Mouse (Mus musculus) thymus, postnatal 0 days (tissue): Measurements from ENCODE around the gene Fmnl2. TPM values are rescaled to one million over a fixed set of nuclear protein-coding genes. Genes with fewer than 3 reads are reported as not detected.

Source experiments
- DNase-seq: peaks from one replicate; pipeline ENCODE4 v3.0.0-alpha.2; 2015; ENCODE audit warnings: low spot score
- polyA plus RNA-seq: library from polyadenylated mRNA; unstranded; fragments of >200 nt; fragmentation: Nextera tagmentation; extraction: Ambion mirVana; gene quantifications from 2 replicates; pipeline ENCODE4 v1.2.1, GENCODE M21; 2015

Fmnl2 gene
- 5.1 and 6.6 TPM in 2 replicates for polyA plus RNA-seq

DNA sequence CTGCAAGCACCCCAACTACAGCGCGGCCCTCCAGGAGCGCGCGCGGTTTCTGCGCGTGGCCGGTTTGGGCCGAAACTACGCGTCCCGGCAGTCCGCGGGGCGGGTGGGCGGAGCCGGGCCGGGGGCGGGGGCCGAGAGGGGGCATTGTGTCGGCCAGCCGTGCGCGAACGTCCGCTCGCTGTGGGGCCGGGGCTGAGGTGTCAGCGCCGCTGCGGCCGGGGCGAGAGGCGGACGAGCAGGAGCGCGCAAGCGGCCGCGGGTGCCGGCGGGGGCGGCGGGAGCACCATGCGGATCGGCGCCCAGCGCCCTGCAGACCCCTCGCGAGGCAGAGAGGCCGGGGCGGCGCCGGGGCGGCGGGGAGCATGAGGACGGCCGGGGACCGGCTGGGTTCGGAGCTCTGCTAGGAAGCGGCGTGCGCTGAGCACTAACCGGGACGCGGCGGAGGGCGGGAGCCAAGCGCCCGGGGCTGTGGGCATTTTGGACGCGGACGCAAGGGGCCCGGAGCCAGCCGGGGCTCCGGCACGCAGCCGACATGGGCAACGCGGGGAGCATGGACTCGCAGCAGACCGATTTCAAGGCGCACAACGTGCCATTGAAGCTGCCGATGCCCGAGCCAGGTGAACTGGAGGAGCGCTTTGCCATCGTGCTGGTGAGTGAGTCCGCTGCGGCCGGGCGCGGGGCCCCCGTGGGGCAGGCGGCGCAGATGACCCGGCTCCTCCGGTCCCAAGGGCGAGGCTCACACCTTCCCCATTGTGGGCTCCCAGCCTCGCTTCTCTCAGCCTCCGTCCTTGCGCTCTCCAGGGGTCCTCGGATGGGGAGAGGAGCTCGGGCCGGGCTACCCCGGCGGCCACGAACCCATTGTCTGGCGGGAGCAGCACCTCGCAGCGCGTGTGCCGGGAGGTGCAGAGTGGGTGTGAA is at the start of gene Fmnl2:
Gene Fmnl2, plus strand, starts transcription at position 250 of the 918 bp plus-strand sequence.
- DNase-seq, result peak; percentile 17

DNA sequence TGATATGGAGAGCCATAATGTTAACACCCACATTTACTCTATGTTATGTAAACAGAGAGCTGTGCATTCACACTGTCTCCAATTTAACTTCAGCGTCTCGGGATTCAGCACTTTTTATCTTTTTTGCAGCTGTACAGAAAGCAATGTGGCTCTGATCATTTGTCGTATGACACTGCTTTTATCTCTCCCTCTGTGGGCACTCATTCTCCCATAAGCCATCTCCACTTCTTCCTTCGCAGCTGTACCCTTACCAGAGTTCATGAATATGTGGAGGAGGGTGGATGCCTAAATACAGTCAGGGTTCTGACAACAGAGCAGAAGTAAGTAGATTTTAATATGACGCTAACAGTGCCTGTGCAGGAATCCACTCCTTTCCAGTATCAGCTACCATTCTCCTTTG is 47.7 kb upstream of the Fmnl2 start:
- no peak for DNase-seq

DNA sequence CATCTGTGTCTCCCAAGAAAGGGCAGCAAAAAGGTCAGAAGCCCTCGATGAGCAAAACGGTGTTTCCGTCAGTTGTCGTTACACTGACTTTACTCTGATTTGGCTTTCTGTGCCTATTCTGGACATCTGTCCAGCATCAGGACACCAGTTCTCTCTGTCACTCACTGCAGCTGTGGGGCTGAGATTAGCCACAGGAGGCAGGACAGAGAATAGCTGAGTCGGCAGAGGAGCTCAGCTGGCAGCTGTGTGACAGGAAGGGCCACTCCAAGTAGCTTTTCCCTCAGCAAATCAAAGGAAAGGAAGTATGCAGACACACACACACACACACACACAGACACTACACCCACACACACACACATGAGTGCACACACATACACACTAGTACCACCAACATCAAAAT is 46.0 kb upstream of the Fmnl2 start:
- no peak for DNase-seq

DNA sequence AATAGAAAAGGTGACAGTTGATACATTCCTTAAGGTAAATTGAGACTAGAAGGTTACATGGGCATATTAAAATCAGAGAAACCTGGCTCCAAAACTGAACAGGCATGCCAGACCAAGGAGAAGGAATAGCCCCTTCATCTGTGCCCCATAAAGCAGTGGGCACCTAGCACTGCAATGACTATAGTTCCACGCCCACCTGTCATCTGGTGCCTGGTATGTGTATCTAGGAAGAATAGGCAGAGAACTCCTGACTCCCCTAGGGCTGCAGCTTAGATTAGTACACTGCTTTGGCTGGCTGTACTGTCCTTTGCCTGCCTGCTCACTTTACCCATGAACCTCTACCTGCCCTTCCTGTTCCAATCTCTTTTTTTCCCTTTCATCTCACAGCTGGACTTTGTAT is 40.3 kb upstream of the Fmnl2 start:
- no peak for DNase-seq

DNA sequence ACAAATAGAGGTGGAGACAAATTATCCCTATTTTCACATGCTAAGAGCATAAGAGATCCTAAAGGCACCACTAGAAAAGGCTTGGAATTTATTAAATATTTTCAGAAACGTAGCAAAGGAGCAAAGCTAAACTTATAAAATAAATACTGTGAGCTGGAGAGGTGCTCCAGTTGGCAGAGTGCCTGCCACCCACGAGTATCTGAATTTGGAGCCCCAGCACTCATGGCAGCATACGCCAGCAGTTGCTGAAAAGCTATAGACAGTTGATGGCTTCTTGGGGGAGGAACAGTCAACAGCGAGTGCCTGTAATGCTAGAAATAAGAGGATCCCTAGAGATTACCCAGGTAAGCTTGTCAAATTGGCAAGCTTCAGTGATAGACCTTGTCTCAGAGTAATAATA is 38.7 kb upstream of the Fmnl2 start:
- no peak for DNase-seq

DNA sequence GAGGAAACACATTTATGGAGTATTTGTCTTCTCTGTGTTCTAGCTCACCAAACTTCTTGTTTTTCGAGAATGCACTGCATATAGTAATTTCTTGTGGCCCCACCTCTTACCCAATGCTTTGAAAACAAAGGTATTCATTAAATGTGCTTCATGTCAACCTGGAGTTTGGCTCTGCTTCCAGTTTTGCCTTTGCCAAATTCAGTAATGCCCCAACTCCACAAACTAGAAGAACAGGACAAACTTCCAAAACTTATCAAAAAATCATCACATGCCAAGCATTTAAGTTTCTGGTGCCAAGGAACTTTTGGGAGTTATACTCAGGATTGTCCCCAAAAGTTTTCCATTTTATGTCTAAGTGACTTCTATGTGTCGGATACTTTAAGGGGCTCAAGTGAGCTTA is 35.4 kb upstream of the Fmnl2 start:
- no peak for DNase-seq

DNA sequence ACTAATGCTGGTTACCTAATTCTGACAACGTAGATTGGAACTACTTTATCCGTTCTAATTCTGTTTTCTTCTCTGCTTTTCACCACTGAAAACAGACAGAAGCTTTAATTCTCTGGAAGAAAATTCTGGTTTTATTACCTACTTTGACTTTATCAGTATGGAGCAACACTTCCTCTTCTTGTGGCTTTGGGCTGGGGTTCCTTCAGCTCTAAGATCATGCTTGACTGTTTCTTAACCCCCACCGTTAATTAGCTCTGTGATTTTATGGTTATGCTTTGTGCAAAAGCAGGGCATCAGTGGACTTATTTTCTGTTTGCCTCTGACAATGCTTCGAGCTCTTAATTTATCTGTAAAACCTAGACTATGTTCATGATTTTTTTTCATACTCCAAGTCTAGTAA is 29.6 kb upstream of the Fmnl2 start:
- DNase-seq, result no peak

DNA sequence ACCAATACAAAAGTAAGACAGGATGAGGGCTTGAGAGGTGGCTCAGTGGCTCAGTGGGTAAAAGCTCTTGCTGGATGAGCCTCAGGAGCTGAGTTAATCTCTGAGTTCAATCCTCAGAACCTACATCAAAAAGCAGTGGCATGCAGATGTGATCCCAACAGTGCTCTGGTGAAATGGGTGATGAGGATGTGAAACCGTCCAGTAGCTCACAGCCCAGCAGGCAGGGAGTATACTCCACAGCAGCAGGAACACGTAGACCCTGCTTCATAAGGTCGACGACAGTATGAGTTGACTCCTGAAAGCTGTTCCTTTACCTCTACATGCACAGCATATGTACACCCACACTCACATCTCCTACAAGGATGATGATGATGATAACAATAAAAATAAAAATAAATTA is 27.1 kb upstream of the Fmnl2 start:
- no peak for DNase-seq

DNA sequence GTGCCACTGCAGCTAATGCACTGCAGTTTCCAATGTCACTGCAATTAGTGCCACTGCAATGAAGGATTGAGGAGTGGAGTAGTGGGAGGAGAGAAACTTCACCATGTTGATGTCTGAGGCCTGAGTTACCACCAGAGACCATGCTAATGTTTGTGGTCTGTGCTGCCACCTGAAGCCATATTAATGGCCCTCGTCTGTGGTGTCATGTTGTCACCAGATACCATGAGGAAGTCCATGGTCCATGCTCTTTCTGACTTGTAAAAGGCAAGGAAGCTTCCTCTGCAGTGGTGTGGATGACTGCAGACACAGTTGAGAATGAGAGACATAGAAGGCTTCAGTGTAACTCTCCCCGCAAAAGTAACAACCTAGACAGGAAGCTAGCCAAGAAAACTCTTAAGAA is 26.1 kb upstream of the Fmnl2 start:
- no peak for DNase-seq

DNA sequence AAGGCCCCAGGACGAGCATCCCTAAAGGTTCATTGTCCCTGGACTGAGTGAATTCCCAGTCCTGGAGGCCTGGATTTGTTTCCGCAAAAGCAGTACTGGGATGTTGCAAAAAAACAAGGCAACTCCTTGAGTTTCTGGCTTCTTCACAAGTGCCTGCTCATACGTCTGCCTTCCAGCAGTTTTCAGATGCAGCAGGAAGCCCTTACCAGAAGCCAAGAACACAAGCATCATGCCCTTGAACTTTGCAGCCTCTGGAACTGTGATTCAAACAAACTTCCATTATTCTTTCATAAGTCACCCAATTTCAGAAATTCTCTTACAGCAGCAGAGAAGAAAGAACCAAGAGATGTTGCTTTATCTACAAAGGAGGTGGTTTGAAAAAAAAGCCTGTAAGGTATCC is 21.9 kb upstream of the Fmnl2 start:
- DNase-seq, result no peak

DNA sequence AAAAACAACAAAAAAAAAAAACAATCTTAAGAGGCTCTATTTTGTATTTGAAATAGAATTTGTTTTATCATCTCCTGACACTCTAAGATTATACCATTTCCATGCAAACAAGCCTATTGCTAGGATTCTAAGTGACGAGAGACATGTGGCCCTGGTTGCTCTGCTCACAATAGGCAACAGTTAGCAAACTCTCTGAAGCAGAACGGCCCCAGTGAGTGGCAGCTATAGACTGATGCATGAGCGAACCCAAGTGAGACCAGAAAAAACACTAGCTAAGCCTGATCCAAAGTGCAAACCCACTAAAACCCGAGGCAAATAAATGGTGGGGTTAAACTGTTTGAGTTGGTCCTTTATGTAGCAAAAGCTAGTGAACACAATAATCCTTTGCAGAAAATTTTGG is 18.6 kb upstream of the Fmnl2 start:
- DNase-seq, result no peak

DNA sequence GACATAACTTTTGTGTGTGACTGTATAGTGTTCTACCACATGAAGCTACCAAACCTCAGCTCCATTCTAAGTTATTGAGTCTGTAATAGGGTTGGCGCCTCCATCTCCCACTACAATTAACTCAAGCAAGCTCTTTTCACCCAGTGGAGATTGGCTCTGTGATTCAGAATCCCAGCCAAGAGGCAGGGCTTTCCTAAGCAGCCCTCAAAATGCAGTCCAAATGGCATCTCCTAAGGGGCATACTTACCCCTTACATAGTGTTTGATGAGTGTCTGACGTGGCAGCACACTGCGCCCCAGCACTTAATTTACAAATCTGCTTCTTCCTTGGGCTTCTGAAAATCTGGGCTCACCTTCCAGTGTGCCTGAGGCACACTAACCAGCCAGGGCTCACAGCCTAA is 17.8 kb upstream of the Fmnl2 start:
- no peak for DNase-seq

DNA sequence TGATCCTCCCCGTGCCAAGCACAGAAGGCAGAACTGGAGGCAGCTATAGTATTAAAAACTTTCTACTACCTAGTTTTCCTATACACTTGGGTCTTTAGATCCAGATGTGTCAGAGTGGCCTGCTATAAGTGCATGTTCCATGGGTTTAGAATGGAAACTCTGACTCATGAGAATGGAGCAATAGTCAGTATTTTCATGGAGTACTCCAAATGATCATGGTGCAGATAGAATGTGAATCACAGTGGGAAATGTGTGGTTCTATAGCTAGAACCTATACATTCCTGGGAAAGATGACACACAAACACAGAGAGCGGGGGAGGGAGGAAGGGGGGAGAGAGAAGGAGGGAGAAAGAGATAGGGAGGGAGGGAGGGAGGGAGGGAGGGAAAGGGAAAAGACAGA is 13.8 kb upstream of the Fmnl2 start:
- no peak for DNase-seq

DNA sequence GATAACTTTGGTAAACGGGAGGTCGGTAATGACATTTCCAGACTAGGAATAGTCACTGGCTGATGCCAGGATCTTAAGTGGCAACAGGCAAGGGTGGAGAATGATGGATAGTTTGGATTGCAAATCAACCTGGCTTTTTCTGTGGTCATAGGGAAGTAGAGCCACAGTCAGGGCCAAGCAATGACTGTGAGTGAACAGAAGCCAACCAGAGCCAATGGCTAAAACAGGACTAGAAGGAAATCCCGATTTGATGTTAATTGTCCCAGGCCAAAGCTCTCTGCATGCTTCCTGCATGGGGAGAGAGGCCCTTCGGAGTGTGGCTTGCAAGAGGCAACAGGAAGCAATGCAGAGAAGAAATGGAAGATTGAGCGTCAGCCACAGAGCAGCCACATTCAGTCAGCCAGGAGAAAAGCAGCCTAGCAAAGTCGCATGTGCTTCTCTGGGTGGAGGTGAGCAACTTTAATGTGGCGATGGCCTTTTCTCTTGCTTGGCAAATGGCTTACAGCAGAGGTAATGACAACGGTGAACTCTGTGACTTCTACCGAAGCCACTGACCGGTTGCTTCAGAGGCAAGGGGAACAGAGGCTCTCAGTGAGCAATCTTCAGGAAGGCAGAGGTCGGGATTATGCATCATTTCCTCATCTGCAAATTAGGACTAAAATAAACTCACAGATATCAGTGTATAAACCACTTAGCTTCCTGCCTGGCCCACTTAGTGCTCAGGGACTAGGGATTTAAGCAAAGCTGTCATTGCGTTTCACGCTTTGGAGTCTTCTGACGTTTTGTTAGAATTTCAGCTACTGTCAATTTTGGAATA is 12.5 kb upstream of the Fmnl2 start:
- no peak for DNase-seq

DNA sequence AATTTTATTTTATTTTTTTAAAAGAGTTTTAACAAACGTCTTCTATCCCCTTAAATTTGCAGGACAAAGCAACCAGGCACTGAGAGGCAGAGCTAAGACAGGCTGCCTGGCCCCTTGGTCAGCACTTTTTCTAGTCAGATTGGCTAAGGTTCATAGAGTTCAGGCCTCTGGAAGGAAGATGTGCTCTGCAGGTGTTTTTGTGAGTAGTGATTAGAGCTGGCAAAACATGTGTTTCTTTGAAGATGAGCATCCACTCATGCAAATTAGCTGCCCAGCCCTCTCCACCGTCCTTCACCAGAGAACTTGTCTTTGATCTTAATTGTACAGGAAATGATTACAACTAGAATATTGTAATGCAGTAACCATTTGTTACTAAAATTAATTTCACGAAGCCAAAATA is 11.2 kb upstream of the Fmnl2 start:
- no peak for DNase-seq

DNA sequence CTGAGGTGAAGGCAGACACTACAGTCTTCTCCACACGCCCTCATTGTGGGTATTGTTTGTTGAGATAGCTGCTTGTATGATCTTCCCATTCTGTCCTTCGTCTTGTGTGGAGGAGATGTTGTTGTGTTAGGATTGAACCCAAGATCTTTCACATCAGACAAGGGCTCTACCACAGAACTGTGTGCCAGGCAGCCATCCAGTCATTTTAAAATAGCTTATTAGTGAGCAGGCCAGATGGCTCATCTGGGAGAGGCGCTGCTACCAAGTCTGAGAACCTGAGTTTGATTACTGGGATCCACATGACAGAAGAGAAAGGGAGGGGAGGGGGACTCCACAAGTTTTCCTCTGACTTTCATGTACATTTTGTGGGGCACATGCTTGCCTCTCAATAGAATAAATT is 8.6 kb upstream of the Fmnl2 start:
- no peak for DNase-seq

DNA sequence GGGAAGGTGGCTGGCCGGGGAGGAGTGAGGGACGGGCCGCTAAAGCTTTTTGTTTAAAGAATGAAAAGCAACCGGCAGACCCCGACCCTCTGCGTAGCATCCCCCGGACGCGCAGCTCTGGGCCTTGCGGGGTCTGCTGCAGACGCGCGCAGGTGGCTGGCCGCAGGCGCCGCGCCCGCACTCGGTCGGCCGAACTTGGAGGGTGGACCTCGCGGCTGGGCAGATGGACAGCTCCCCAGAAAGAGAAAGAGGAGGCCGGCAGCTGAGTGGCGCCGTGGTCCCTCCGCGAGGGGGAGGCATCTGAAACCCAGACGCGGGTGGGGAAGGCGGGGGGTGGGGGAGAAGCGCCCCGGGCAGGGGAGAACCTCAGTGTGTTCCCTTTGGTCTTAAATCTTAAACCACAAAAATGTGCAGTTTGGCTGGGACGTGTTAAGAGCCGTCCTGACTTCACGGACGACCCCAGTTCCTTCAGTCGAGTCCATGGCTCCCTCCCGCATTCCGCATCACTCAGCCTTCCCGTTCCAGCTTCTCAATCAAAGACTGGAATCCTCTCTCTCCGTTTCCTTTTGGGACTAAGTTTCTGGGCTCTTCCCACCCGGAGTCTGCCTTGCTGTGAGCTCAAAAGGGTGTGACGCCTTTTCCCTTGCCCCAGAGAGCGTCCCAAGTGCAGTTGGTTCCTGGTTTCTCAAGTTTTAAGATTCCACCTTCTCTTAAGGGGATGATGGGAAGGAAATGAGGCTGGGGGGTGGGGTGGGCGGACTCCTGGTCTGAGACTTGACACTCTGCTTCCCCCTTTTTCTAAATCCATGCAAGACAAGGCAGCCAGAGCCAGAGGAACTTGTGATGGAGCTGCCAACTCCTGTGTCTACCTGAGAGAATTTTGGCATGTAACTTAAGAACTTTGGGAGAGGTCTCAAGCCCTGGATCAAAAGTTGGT is 1.1 kb downstream of the Fmnl2 start:
- DNase-seq, result no peak

DNA sequence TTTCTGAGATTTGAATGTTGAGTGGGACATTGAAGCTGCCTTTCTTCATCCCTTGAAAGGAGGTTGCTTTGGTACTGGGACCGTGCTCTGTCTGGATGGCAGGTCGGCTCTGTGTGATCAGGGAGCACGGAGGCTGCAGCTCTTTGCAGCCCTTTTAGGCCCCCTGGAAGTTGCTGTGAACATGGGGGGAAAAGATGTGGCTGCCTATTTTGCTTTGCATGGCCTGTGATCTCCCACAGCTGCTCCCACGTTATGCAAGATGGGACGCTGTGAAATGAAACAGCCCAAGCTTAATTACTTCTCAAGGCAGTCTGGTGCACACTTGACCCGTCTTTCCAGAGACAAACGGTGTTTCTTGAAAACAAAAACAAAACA is 1.8 kb downstream of the Fmnl2 start:
- no peak for DNase-seq

DNA sequence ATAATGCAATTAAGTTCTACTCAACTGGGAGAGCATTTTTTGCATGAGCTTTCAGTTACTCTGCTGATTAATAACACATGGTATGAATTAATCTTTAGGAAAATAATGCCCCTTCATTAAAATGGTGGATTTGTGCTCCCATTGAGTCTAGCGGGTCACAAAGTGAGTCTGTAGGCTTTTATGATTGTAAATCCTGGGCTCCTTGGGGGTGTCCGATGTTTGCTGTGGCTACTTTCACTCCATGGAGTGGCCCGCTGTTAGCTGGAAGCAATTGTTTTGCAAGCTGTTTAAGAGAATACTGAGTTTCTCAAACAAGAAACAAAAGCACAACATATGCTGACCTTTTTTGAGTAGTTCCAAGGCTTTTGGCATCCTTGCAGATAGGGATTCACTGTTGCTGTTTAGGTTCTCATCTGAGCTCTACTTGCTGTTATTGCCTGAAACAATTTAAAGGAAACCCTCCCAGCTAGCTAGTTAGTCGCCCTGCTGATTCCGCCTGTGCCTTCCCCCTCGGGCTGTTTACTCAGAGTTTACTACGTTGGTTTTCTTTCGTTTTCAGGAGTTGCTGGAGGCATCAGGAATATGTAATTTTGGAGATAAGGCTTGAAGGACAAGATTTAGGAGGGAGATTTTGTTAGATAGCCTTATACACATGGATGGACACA is 2.6 kb downstream of the Fmnl2 start:
- no peak for DNase-seq

DNA sequence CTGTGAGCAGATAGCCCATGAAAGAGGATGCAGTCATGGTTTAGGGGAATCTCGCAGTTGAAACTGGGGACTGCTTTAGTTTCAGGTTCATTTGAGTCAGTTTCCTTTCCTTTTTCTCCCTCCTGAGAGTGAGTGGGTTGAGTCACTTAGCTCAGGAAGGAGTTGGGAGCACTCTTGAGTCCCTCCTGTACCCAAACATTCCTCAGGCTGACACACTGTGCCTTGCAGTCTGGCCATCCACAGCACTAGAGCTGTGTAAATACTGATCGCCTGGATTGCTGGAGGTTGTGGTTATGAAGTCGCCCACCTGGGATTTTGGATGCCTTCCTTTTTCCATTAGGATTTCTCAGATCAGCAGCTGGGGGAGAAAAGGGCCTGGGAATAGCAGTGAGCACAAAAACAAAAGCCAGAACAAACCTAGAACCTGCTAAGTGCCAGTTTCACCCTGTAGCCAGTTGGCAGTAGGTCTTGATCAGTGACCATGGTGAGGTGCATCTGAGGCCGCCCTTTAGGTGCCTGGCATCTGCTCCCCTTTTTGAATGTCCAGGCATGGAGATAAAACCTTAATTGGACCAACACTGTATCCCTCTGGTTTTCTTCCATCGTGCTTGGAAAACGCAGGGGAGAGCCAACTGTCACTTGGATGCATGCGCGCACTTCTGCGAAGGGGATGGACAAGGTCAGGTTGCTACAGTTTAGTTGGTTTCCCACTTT is 4.5 kb downstream of the Fmnl2 start:
- DNase-seq, result no peak
